Mouse (Mus musculus) retina, postnatal 7 days (tissue): ENCODE data around the gene Hvcn1.

Source experiments
- DNase-seq: peaks from one replicate; pipeline ENCODE4 v3.0.0-alpha.2; 2012; ENCODE audit warnings: low read depth, low spot score

The Hvcn1 gene

GRCm38 (mm10) chr5:122267136-122267535, 60.5 kb downstream of the Hvcn1 start:
- no peak for DNase-seq

- no peak for DNase-seq
Observed at GRCm38 (mm10) chr5:122267899-122268298, 61.3 kb downstream of the Hvcn1 start.

GRCm38 (mm10) chr5:122268858-122269604, 62.4 kb downstream of the Hvcn1 start:
- DNase-seq: no peak

- no peak for DNase-seq
Observed at GRCm38 (mm10) chr5:122272821-122273220, 66.2 kb downstream of the Hvcn1 start.

GRCm38 (mm10) chr5:122274785-122275184, 68.2 kb downstream of the Hvcn1 start:
- no peak for DNase-seq

- no peak for DNase-seq
Observed at GRCm38 (mm10) chr5:122278946-122279345, 72.3 kb downstream of the Hvcn1 start.

GRCm38 (mm10) chr5:122279799-122280421, 73.3 kb downstream of the Hvcn1 start:
- no peak for DNase-seq

- DNase-seq: no peak
Observed at GRCm38 (mm10) chr5:122280422-122280826, 73.8 kb downstream of the Hvcn1 start.

GRCm38 (mm10) chr5:122280827-122281462, 74.3 kb downstream of the Hvcn1 start:
- no peak for DNase-seq

GRCm38 (mm10) chr5:122283828-122284182, 77.2 kb downstream of the Hvcn1 start:
- no peak for DNase-seq

GRCm38 (mm10) chr5:122284183-122285028, 77.8 kb downstream of the Hvcn1 start, which contains the start of gene Pptc7:
Gene Pptc7 (plus strand): TSS chr5:122284365.
- DNase-seq: peak; percentile 87

- no peak for DNase-seq
Observed at GRCm38 (mm10) chr5:122285029-122285766, 78.6 kb downstream of the Hvcn1 start.

- no peak for DNase-seq
Observed at GRCm38 (mm10) chr5:122285767-122286150, 79.2 kb downstream of the Hvcn1 start.

GRCm38 (mm10) chr5:122286191-122286590, 79.6 kb downstream of the Hvcn1 start:
- DNase-seq: no peak

- DNase-seq: no peak
Observed at GRCm38 (mm10) chr5:122287026-122287425, 80.4 kb downstream of the Hvcn1 start.

- no peak for DNase-seq
Observed at GRCm38 (mm10) chr5:122288147-122288811, 81.7 kb downstream of the Hvcn1 start.

GRCm38 (mm10) chr5:122291149-122291548, 84.5 kb downstream of the Hvcn1 start:
- no peak for DNase-seq
